Mouse (Mus musculus) bone marrow macrophage, adult 2 months (primary cell): ENCODE data around the gene Mid1.

Source experiments
- CTCF ChIP-seq: IDR thresholded peaks from 2 replicates; pipeline ENCODE4 v1.5.1; 2012; ENCODE audit warnings: low read depth, mild to moderate bottlenecking, low read length, moderate library complexity
- POLR2A ChIP-seq: IDR thresholded peaks from 2 replicates; pipeline ENCODE4 v1.6.1; 2012; ENCODE audit warnings: mild to moderate bottlenecking, low read depth, low read length, borderline replicate concordance

DNA sequence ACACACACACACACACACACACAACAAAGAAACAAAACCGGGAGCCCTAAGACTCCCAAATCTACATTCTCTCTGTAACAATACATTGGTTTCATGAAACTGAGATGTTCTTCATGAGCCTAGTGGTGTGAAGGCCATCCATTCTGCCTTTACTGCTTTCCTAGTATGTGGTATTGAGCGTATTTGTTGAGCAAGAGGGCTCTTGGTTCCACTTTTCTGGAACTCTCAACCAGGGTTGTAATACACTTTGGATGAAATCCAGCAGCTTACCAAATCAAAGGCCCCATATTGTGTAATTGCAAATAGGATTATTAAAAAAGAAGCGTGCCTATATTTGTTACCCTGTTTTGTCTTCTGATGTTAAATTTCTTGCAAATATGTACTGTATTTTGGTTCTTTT, 122.7 kb downstream of the Mid1 start:
- TF ChIP-seq CTCF (no peak), POLR2A (no peak)
